Mouse (Mus musculus): ENCODE data around the gene Tmprss11e. TPM values are rescaled to one million over a fixed set of nuclear protein-coding genes. Genes with fewer than 3 reads are reported as not detected.

The Tmprss11e gene
- 0.06 TPM in 1 of 2 replicates, not detected in the other for polyA plus RNA-seq (2016; fragmentation: Nextera tagmentation; extraction: Ambion mirVana)

GRCm38 (mm10) chr5:86745715-86746114 lies at the start of gene Tmprss11e:
Tmprss11e (minus strand) TSS chr5:86745815.
- Histone ChIP-seq H3K27me3 (no peaks in the 10 kb centered on the region), H3K4me2 (replicated peaks) (no peak within 1 kb of the TSS)

GRCm38 (mm10) chr5:86792807-86793206 lies 47.2 kb upstream of the Tmprss11e start:
- H3K27ac ChIP-seq, result no peak overlapping the region
- no peak overlapping the region for H3K9ac ChIP-seq
- H3K9me3 ChIP-seq, result no peaks in the 10 kb centered on the region
- ATAC-seq (ENCODE audit: insufficient number of reproducible peaks, insufficient read depth, low FRiP score, low TSS enrichment), result no peak
- H3K4me2 ChIP-seq (replicated peaks), result no peak overlapping the region
- H3K36me3 ChIP-seq, result no peaks in the 10 kb centered on the region
- no peaks in the 10 kb centered on the region for H3K4me1 ChIP-seq
- 72% methylated on average over 8 of the region's 8 CpGs for WGBS
- no peaks in the 10 kb centered on the region for H3K27me3 ChIP-seq
- no peak overlapping the region for H3K4me3 ChIP-seq

More at GRCm38 (mm10) chr5:86745715-86746114, at the start of gene Tmprss11e:
- H3K9ac ChIP-seq, result no peak within 1 kb of the TSS
- WGBS, result 82% methylated on average over 4 of the region's 4 CpGs
- H3K4me3 ChIP-seq, result no peak within 1 kb of the TSS
- H3K27ac ChIP-seq, result no peak within 1 kb of the TSS
- H3K9me3 ChIP-seq, result no peaks in the 10 kb centered on the region
- no peak for ATAC-seq (ENCODE audit: insufficient number of reproducible peaks, insufficient read depth, low FRiP score, low TSS enrichment)
- no peaks in the 10 kb centered on the region for H3K36me3 ChIP-seq
- no peaks in the 10 kb centered on the region for H3K4me1 ChIP-seq

- Histone ChIP-seq H3K9me3 (no peaks in the 10 kb centered on the region), H3K4me3 (no peak overlapping the region), H3K36me3 (no peaks in the 10 kb centered on the region), H3K9ac (no peak overlapping the region), H3K27ac (no peak overlapping the region), H3K4me2 (replicated peaks) (no peak overlapping the region), H3K27me3 (no peaks in the 10 kb centered on the region), H3K4me1 (no peaks in the 10 kb centered on the region)
- ATAC-seq (ENCODE audit: insufficient number of reproducible peaks, insufficient read depth, low FRiP score, low TSS enrichment), result no peak
- WGBS, result 73% methylated on average over 4 of the region's 4 CpGs
Observed at GRCm38 (mm10) chr5:86792249-86792648, 46.6 kb upstream of the Tmprss11e start.

GRCm38 (mm10) chr5:86789954-86790353 lies 44.3 kb upstream of the Tmprss11e start:
- H3K36me3 ChIP-seq, result no peaks in the 10 kb centered on the region
- no peak overlapping the region for H3K4me2 ChIP-seq (replicated peaks)
- no peaks in the 10 kb centered on the region for H3K9me3 ChIP-seq
- H3K4me3 ChIP-seq, result no peak overlapping the region
- no peak overlapping the region for H3K27ac ChIP-seq
- ATAC-seq (ENCODE audit: insufficient number of reproducible peaks, insufficient read depth, low FRiP score, low TSS enrichment), result no peak
- H3K9ac ChIP-seq, result no peak overlapping the region
- 76% methylated on average over 2 of the region's 2 CpGs for WGBS
- H3K27me3 ChIP-seq, result no peaks in the 10 kb centered on the region
- H3K4me1 ChIP-seq, result no peaks in the 10 kb centered on the region

- no peaks in the 10 kb centered on the region for H3K27me3 ChIP-seq
- no peak overlapping the region for H3K4me3 ChIP-seq
- H3K4me1 ChIP-seq, result no peaks in the 10 kb centered on the region
- WGBS, result 51% methylated on average over 1 of the region's 1 CpGs
- H3K9me3 ChIP-seq, result no peaks in the 10 kb centered on the region
- no peak overlapping the region for H3K4me2 ChIP-seq (replicated peaks)
- H3K36me3 ChIP-seq, result no peaks in the 10 kb centered on the region
- ATAC-seq (ENCODE audit: insufficient number of reproducible peaks, insufficient read depth, low FRiP score, low TSS enrichment), result no peak
- H3K9ac ChIP-seq, result no peak overlapping the region
- no peak overlapping the region for H3K27ac ChIP-seq
Observed at GRCm38 (mm10) chr5:86786798-86787197, 41.2 kb upstream of the Tmprss11e start.

- no peak for ATAC-seq (ENCODE audit: insufficient number of reproducible peaks, insufficient read depth, low FRiP score, low TSS enrichment)
- 63% methylated on average over 1 of the region's 1 CpGs for WGBS
- H3K9me3 ChIP-seq, result no peaks in the 10 kb centered on the region
- no peaks in the 10 kb centered on the region for H3K4me1 ChIP-seq
- no peaks in the 10 kb centered on the region for H3K27me3 ChIP-seq
- no peak overlapping the region for H3K27ac ChIP-seq
- H3K4me3 ChIP-seq, result no peak overlapping the region
- no peak overlapping the region for H3K4me2 ChIP-seq (replicated peaks)
- no peak overlapping the region for H3K9ac ChIP-seq
- H3K36me3 ChIP-seq, result no peaks in the 10 kb centered on the region
Observed at GRCm38 (mm10) chr5:86784205-86784604, 38.6 kb upstream of the Tmprss11e start.

GRCm38 (mm10) chr5:86783059-86783458 lies 37.4 kb upstream of the Tmprss11e start:
- no peak for ATAC-seq (ENCODE audit: insufficient number of reproducible peaks, insufficient read depth, low FRiP score, low TSS enrichment)
- no peak overlapping the region for H3K9ac ChIP-seq
- WGBS, result 51% methylated on average over 8 of the region's 8 CpGs
- H3K27me3 ChIP-seq, result no peaks in the 10 kb centered on the region
- H3K36me3 ChIP-seq, result no peaks in the 10 kb centered on the region
- no peaks in the 10 kb centered on the region for H3K4me1 ChIP-seq
- no peak overlapping the region for H3K4me3 ChIP-seq
- H3K4me2 ChIP-seq (replicated peaks), result no peak overlapping the region
- H3K27ac ChIP-seq, result no peak overlapping the region
- no peaks in the 10 kb centered on the region for H3K9me3 ChIP-seq

- WGBS, result 58% methylated on average over 1 of the region's 1 CpGs
- H3K27me3 ChIP-seq, result no peaks in the 10 kb centered on the region
- no peaks in the 10 kb centered on the region for H3K4me1 ChIP-seq
- no peaks in the 10 kb centered on the region for H3K36me3 ChIP-seq
- no peak overlapping the region for H3K9ac ChIP-seq
- H3K4me3 ChIP-seq, result no peak overlapping the region
- H3K4me2 ChIP-seq (replicated peaks), result no peak overlapping the region
- no peak overlapping the region for H3K27ac ChIP-seq
- ATAC-seq (ENCODE audit: insufficient number of reproducible peaks, insufficient read depth, low FRiP score, low TSS enrichment), result no peak
- H3K9me3 ChIP-seq, result no peaks in the 10 kb centered on the region
Observed at GRCm38 (mm10) chr5:86778471-86778870, 32.9 kb upstream of the Tmprss11e start.

GRCm38 (mm10) chr5:86776941-86777340 lies 31.3 kb upstream of the Tmprss11e start:
- no peak overlapping the region for H3K4me2 ChIP-seq (replicated peaks)
- H3K36me3 ChIP-seq, result no peaks in the 10 kb centered on the region

GRCm38 (mm10) chr5:86771010-86771409 lies 25.4 kb upstream of the Tmprss11e start:
- Histone ChIP-seq H3K27me3 (no peaks in the 10 kb centered on the region), H3K9ac (no peak overlapping the region), H3K36me3 (no peaks in the 10 kb centered on the region), H3K9me3 (no peaks in the 10 kb centered on the region), H3K27ac (no peak overlapping the region), H3K4me1 (no peaks in the 10 kb centered on the region), H3K4me3 (no peak overlapping the region), H3K4me2 (replicated peaks) (no peak overlapping the region)
- ATAC-seq (ENCODE audit: insufficient number of reproducible peaks, insufficient read depth, low FRiP score, low TSS enrichment), result no peak

More at GRCm38 (mm10) chr5:86776941-86777340, 31.3 kb upstream of the Tmprss11e start:
- 92% methylated on average over 5 of the region's 5 CpGs for WGBS
- Histone ChIP-seq H3K9ac (no peak overlapping the region), H3K4me1 (no peaks in the 10 kb centered on the region), H3K9me3 (no peaks in the 10 kb centered on the region), H3K27ac (no peak overlapping the region), H3K27me3 (no peaks in the 10 kb centered on the region), H3K4me3 (no peak overlapping the region)
- no peak for ATAC-seq (ENCODE audit: insufficient number of reproducible peaks, insufficient read depth, low FRiP score, low TSS enrichment)

- no peaks in the 10 kb centered on the region for H3K4me1 ChIP-seq
- no peaks in the 10 kb centered on the region for H3K27me3 ChIP-seq
- H3K27ac ChIP-seq, result no peak overlapping the region
- no peak overlapping the region for H3K4me2 ChIP-seq (replicated peaks)
- no peaks in the 10 kb centered on the region for H3K9me3 ChIP-seq
- no peaks in the 10 kb centered on the region for H3K36me3 ChIP-seq
- WGBS, result 45% methylated on average over 3 of the region's 3 CpGs
- no peak overlapping the region for H3K9ac ChIP-seq
- no peak for ATAC-seq (ENCODE audit: insufficient number of reproducible peaks, insufficient read depth, low FRiP score, low TSS enrichment)
- no peak overlapping the region for H3K4me3 ChIP-seq
Observed at GRCm38 (mm10) chr5:86769015-86769658, 23.5 kb upstream of the Tmprss11e start.

- Histone ChIP-seq H3K36me3 (no peaks in the 10 kb centered on the region), H3K27me3 (no peaks in the 10 kb centered on the region), H3K9me3 (no peaks in the 10 kb centered on the region), H3K4me1 (no peaks in the 10 kb centered on the region), H3K4me2 (replicated peaks) (no peak overlapping the region), H3K9ac (no peak overlapping the region), H3K4me3 (no peak overlapping the region), H3K27ac (no peak overlapping the region)
- ATAC-seq (ENCODE audit: insufficient number of reproducible peaks, insufficient read depth, low FRiP score, low TSS enrichment), result no peak
- 77% methylated on average over 3 of the region's 3 CpGs for WGBS
Observed at GRCm38 (mm10) chr5:86742796-86743195, 2.8 kb downstream of the Tmprss11e start.
